Mouse (Mus musculus) E14TG2a.4 (cell line): ENCODE measurements around the gene 4930564D02Rik.

Source experiments
- CTCF ChIP-seq: conservative IDR thresholded peaks from 2 replicates; pipeline ENCODE4 v1.5.1; 2014; ENCODE audit warnings: low read length
- NANOG ChIP-seq: IDR thresholded peaks from 2 replicates; pipeline ENCODE4 v1.6.1; 2014; ENCODE audit warnings: borderline replicate concordance, low read length, mixed read lengths

DNA sequence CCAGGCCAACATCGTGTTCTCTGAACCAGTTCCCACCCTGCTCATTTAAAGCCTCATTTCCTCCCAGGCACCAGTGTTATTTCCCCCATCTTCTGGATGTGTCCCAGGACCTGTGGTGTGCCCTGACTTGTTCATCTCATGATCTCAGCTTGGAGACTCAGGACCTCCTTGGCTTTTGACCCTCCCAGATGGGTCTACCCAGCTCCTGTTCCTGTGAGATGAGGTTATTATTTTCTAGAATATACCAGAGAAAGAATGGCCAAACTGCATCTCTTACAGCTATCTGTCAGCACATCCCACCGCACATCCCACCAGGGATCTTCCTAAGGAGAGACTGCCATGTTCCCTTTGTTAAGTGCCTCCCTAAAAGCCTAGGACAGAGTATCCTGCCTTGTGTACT, 22.0 kb downstream of the 4930564D02Rik start:
- TF ChIP-seq CTCF = no peak
- no peak for TF ChIP-seq NANOG
